Mouse (Mus musculus): ENCODE data around the gene Krtap5-5.
"Not testable (repeated sequence)": the region's sequence is repeated elsewhere in the genome, so short reads cannot be mapped to it uniquely, and the experiment has no call there.

GRCm38 (mm10) chr7:142278183-142278582, 48.4 kb upstream of the Krtap5-5 start:
- peak; percentile 66 for TF ChIP-seq CTCF (IDR thresholded peaks at IDR 0.05; ENCODE audit: low read depth, low read length)
- not testable (repeated sequence) for TF ChIP-seq TAL1 (conservative IDR thresholded peaks at IDR 0.05; ENCODE audit: low read depth, low read length); POLR2AphosphoS5 (IDR thresholded peaks at IDR 0.05; ENCODE audit: insufficient replicate concordance, low read depth, low read length); GATA2 (IDR thresholded peaks at IDR 0.05; ENCODE audit: borderline replicate concordance, low read depth, low read length)
